ENCODE assay signal across 9 mouse cellular contexts in genomic region chr11:99124635-99125029, GRCm38 (mm10). TPM values are rescaled to one million over a fixed set of nuclear protein-coding genes. Genes with fewer than 3 reads are reported as not detected.
A peak's percentile ranks its signal among the peaks of the same experiment; 100 is the strongest.
DNase-seq lines count a peak whose midpoint lies in the region; ATAC-seq and TF ChIP-seq lines count a peak whose summit lies in the region.
"Had no signal": no experiment of that assay in that cellular context is flagged by ENCODE, and none has a peak within 500 bp of the region (broad histone marks: within the 10 kb centered on the region; RNA-seq: fewer than 3 reads in every experiment).

No protein-coding gene starts in this region.

- WGBS in intestine, embryonic 16.5 days: 49% methylated on average over 10 of the region's 10 CpGs
- WGBS in intestine, postnatal 0 days: 68% methylated on average over 10 of the region's 10 CpGs
- WGBS in neural tube, embryonic 13.5 days: 45% methylated on average over 10 of the region's 10 CpGs
- WGBS in neural tube, embryonic 15.5 days: 51% methylated on average over 10 of the region's 10 CpGs
- 22% methylated on average over 10 of the region's 10 CpGs for WGBS in embryonic facial prominence, embryonic 15.5 days

- H3K9ac ChIP-seq in intestine, embryonic 16.5 days (ENCODE audit: low read depth, low read length): no peak overlapping the region
- H3K9ac ChIP-seq in intestine, postnatal 0 days (ENCODE audit: low read depth, low read length): no peak overlapping the region
- 0 out of 2 replicates have a peak overlapping the region, but pooled peaks have one; percentile 23 for H3K9ac ChIP-seq in neural tube, embryonic 13.5 days
- H3K9ac ChIP-seq in neural tube, embryonic 15.5 days (replicated peaks): no peak overlapping the region
- no peak overlapping the region for H3K9ac ChIP-seq in embryonic facial prominence, embryonic 15.5 days
- H3K9ac ChIP-seq: neural tube, embryonic 12.5 days had no signal

- H3K4me1 ChIP-seq in intestine, embryonic 16.5 days (ENCODE audit: control insufficient read depth, insufficient read depth, low read length): peaks cover 18% of the 10 kb centered on the region
- H3K4me1 ChIP-seq in intestine, postnatal 0 days (replicated peaks; ENCODE audit: control insufficient read depth, insufficient read depth, low read length): peaks cover 7% of the 10 kb centered on the region; the same call in 1 of the 2 replicates
- H3K4me1 ChIP-seq in neural tube, embryonic 13.5 days (replicated peaks): peaks cover 52% of the 10 kb centered on the region
- H3K4me1 ChIP-seq in neural tube, embryonic 15.5 days: peaks cover 27% of the 10 kb centered on the region
- H3K4me1 ChIP-seq in embryonic facial prominence, embryonic 15.5 days: peaks cover 79% of the 10 kb centered on the region

- no peak overlapping the region for H3K4me2 ChIP-seq in intestine, embryonic 16.5 days (ENCODE audit: low read depth, low read length)
- H3K4me2 ChIP-seq in intestine, postnatal 0 days (replicated peaks; ENCODE audit: low read depth): no peak overlapping the region
- H3K4me2 ChIP-seq in neural tube, embryonic 13.5 days: no peak overlapping the region
- H3K4me2 ChIP-seq in neural tube, embryonic 15.5 days: no peak overlapping the region
- H3K4me2 ChIP-seq in embryonic facial prominence, embryonic 15.5 days (replicated peaks): 0 out of 2 replicates have a peak overlapping the region, but pooled peaks have one; percentile 4
- H3K4me2 ChIP-seq: midbrain, embryonic 11.5 days; neural tube, embryonic 12.5 days had no signal

- no peak for DNase-seq in ovary, adult 18-20 months (ENCODE audit: low spot score)
- no peak for DNase-seq in ovary, postnatal 14 days (ENCODE audit: low spot score)

- no peak for ATAC-seq in intestine, embryonic 16.5 days
- no peak for ATAC-seq in intestine, postnatal 0 days
- ATAC-seq in neural tube, embryonic 13.5 days (ENCODE audit: low read depth): no peak
- ATAC-seq in neural tube, embryonic 15.5 days (ENCODE audit: low FRiP score): no peak
- no peak for ATAC-seq in embryonic facial prominence, embryonic 15.5 days (ENCODE audit: insufficient number of reproducible peaks, low FRiP score, low TSS enrichment, low read depth)

- H3K27me3 ChIP-seq in intestine, embryonic 16.5 days (replicated peaks; ENCODE audit: control insufficient read depth, insufficient read depth, low read length): no peaks in the 10 kb centered on the region
- no peaks in the 10 kb centered on the region for H3K27me3 ChIP-seq in intestine, postnatal 0 days (replicated peaks; ENCODE audit: control insufficient read depth, insufficient read depth, low read length)
- no peaks in the 10 kb centered on the region for H3K27me3 ChIP-seq in neural tube, embryonic 13.5 days
- H3K27me3 ChIP-seq in neural tube, embryonic 15.5 days (replicated peaks): no peaks in the 10 kb centered on the region
- no peaks in the 10 kb centered on the region for H3K27me3 ChIP-seq in embryonic facial prominence, embryonic 15.5 days

- TF ChIP-seq CTCF in intestine, postnatal 0 days (IDR thresholded peaks at IDR 0.05; ENCODE audit: low read depth): no peak

- no peaks in the 10 kb centered on the region for H3K36me3 ChIP-seq in intestine, embryonic 16.5 days (ENCODE audit: control insufficient read depth, insufficient read depth, low read length)
- no peaks in the 10 kb centered on the region for H3K36me3 ChIP-seq in intestine, postnatal 0 days (ENCODE audit: control insufficient read depth, insufficient read depth)
- no peaks in the 10 kb centered on the region for H3K36me3 ChIP-seq in neural tube, embryonic 13.5 days
- H3K36me3 ChIP-seq in neural tube, embryonic 15.5 days: no peaks in the 10 kb centered on the region
- no peaks in the 10 kb centered on the region for H3K36me3 ChIP-seq in embryonic facial prominence, embryonic 15.5 days
- H3K36me3 ChIP-seq: neural tube, embryonic 12.5 days had no signal

- H3K4me3 ChIP-seq in intestine, embryonic 16.5 days (ENCODE audit: low read length): no peak overlapping the region
- H3K4me3 ChIP-seq in intestine, postnatal 0 days (ENCODE audit: low read depth, low read length): no peak overlapping the region
- H3K4me3 ChIP-seq in neural tube, embryonic 13.5 days: no peak overlapping the region
- no peak overlapping the region for H3K4me3 ChIP-seq in neural tube, embryonic 15.5 days (replicated peaks)
- H3K4me3 ChIP-seq in embryonic facial prominence, embryonic 15.5 days (replicated peaks): no peak overlapping the region
- H3K4me3 ChIP-seq: neural tube, embryonic 12.5 days had no signal

- 0 out of 2 replicates have a peak overlapping the region, but pooled peaks have one; percentile 13 for H3K27ac ChIP-seq in intestine, embryonic 16.5 days (ENCODE audit: low read length)
- H3K27ac ChIP-seq in intestine, postnatal 0 days (ENCODE audit: low read depth, low read length): no peak overlapping the region
- 0 out of 2 replicates have a peak overlapping the region, but pooled peaks have one; percentile 28 for H3K27ac ChIP-seq in neural tube, embryonic 13.5 days (replicated peaks)
- no peak overlapping the region for H3K27ac ChIP-seq in neural tube, embryonic 15.5 days (replicated peaks)
- peak overlapping the region; percentile 76 for H3K27ac ChIP-seq in embryonic facial prominence, embryonic 15.5 days (replicated peaks)
- H3K27ac ChIP-seq: neural tube, embryonic 12.5 days had no signal

- no peaks in the 10 kb centered on the region for H3K9me3 ChIP-seq in intestine, embryonic 16.5 days (ENCODE audit: control insufficient read depth, low read length)
- H3K9me3 ChIP-seq in intestine, postnatal 0 days (ENCODE audit: control insufficient read depth): no peaks in the 10 kb centered on the region
- no peaks in the 10 kb centered on the region for H3K9me3 ChIP-seq in neural tube, embryonic 13.5 days
- H3K9me3 ChIP-seq in neural tube, embryonic 15.5 days (replicated peaks): no peaks in the 10 kb centered on the region
- no peaks in the 10 kb centered on the region for H3K9me3 ChIP-seq in embryonic facial prominence, embryonic 15.5 days (replicated peaks)
- H3K9me3 ChIP-seq: neural tube, embryonic 12.5 days had no signal

RNA-seq across cellular contexts. Expression of gene Ccr7, which starts 30.2 kb away (rescaled TPM):
- polyA plus RNA-seq in intestine, embryonic 16.5 days (2015; fragmentation: Nextera tagmentation; extraction: Ambion mirVana): 0.36 and 0.64 TPM in 2 replicates
- 0.14 TPM in 1 of 2 replicates, not detected in the other for polyA plus RNA-seq in intestine, postnatal 0 days (2015; fragmentation: Nextera tagmentation; extraction: Ambion mirVana)
- polyA plus RNA-seq in neural tube, embryonic 13.5 days (2015; fragmentation: Nextera tagmentation; extraction: Ambion mirVana): not detected in 2 replicates
- 0.52 TPM in 1 of 2 replicates, not detected in the other for polyA plus RNA-seq in neural tube, embryonic 15.5 days (2015; fragmentation: Nextera tagmentation; extraction: Ambion mirVana)
- 0.57 and 0.59 TPM in 2 replicates for polyA plus RNA-seq in embryonic facial prominence, embryonic 15.5 days (2015; fragmentation: Nextera tagmentation; extraction: Ambion mirVana)
- polyA plus RNA-seq: midbrain, embryonic 11.5 days had no signal

RNA-seq across cellular contexts. Expression of gene Tns4, which starts 35.5 kb away (rescaled TPM):
- 0.65 and 1.3 TPM in 2 replicates for polyA plus RNA-seq in intestine, embryonic 16.5 days (2015; fragmentation: Nextera tagmentation; extraction: Ambion mirVana)
- polyA plus RNA-seq in intestine, postnatal 0 days (2015; fragmentation: Nextera tagmentation; extraction: Ambion mirVana): 0.39 and 0.53 TPM in 2 replicates
- polyA plus RNA-seq in neural tube, embryonic 13.5 days (2015; fragmentation: Nextera tagmentation; extraction: Ambion mirVana): 0.40 TPM in 1 of 2 replicates, not detected in the other
- polyA plus RNA-seq in neural tube, embryonic 15.5 days (2015; fragmentation: Nextera tagmentation; extraction: Ambion mirVana): 0.09 and 0.22 TPM in 2 replicates
- 2.7 and 2.8 TPM in 2 replicates for polyA plus RNA-seq in embryonic facial prominence, embryonic 15.5 days (2015; fragmentation: Nextera tagmentation; extraction: Ambion mirVana)

Comparison
In these comparisons a context has a peak if more than half of its experiments do, and no peak if none do; other contexts are left out.
1. H3K27ac ChIP-seq: peak in intestine, embryonic 16.5 days (single experiment), neural tube, embryonic 13.5 days (single experiment) and embryonic facial prominence, embryonic 15.5 days (single experiment); none in intestine, postnatal 0 days (single experiment) and neural tube, embryonic 15.5 days (single experiment).